Mouse (Mus musculus) hindbrain, embryonic 11.5 days (tissue): ENCODE measurements at regions not wholly inside any gene's neighbourhood (a gene's known extent, or its start where the extent isn't known, plus 50 kb on each side); places are given as distances from the start of the nearest gene placed in this dataset.

Experiments used
- ATAC-seq: fragments of 200-750 bp; cut with Nextera tagmentation; 2 replicates; pipeline ENCODE4 v1.8.0; 2017; ENCODE audit warnings: mild to moderate bottlenecking, moderate TSS enrichment, moderate library complexity; ENCODE audit not compliant: low FRiP score
- DNase-seq: peaks from one replicate; pipeline ENCODE4 v3.0.0-alpha.2; 2015; ENCODE audit warnings: low spot score
- H3K27ac ChIP-seq: fragments of 300-500 bp; sonication (generic); 2 replicates; pipeline ENCODE4 v1.5.1; 2014; ENCODE audit warnings: mild to moderate bottlenecking, low read depth, low read length
- H3K27me3 ChIP-seq: fragments of 300-500 bp; sonication (generic); 2 replicates; pipeline ENCODE4 v1.6.1; 2014; ENCODE audit warnings: mild to moderate bottlenecking, low read length, moderate library complexity, mixed read lengths; ENCODE audit not compliant: control insufficient read depth, insufficient read depth
- H3K36me3 ChIP-seq: fragments of 300-500 bp; sonication (generic); 2 replicates; pipeline ENCODE4 v1.6.1; 2014; ENCODE audit warnings: mild to moderate bottlenecking, low read length, moderate library complexity, mixed read lengths; ENCODE audit not compliant: control insufficient read depth, insufficient read depth
- H3K4me1 ChIP-seq: fragments of 300-500 bp; sonication (generic); replicated peaks from 2 replicates; pipeline ENCODE4 v1.6.1; 2014; ENCODE audit warnings: low read length, mixed read lengths; ENCODE audit not compliant: control insufficient read depth, insufficient read depth
- H3K4me2 ChIP-seq: fragments of 300-500 bp; sonication (generic); replicated peaks from 2 replicates; pipeline ENCODE4 v1.6.1; 2014; ENCODE audit warnings: mild to moderate bottlenecking, low read depth, low read length
- H3K4me3 ChIP-seq: fragments of 300-500 bp; sonication (generic); 2 replicates; pipeline ENCODE4 v1.5.1; 2014; ENCODE audit warnings: low read depth, low read length
- H3K9ac ChIP-seq: fragments of 300-500 bp; sonication (generic); 2 replicates; pipeline ENCODE4 v1.6.1; 2014; ENCODE audit warnings: low read depth, low read length
- H3K9me3 ChIP-seq: fragments of 300-500 bp; sonication (generic); 2 replicates; pipeline ENCODE4 v1.6.1; 2016; ENCODE audit warnings: low read length; ENCODE audit not compliant: control insufficient read depth
- whole genome bisulfite sequencing: fragments of 180-500 bp; shearing (Covaris S2); extraction: QIAGEN DNeasy Blood & Tissue Kit; methylation state at CpG from one replicate; pipeline ENCODE4 v1.1.7; 2014; 5-methylcytosine and 5-hydroxymethylcytosine counted together

DNA sequence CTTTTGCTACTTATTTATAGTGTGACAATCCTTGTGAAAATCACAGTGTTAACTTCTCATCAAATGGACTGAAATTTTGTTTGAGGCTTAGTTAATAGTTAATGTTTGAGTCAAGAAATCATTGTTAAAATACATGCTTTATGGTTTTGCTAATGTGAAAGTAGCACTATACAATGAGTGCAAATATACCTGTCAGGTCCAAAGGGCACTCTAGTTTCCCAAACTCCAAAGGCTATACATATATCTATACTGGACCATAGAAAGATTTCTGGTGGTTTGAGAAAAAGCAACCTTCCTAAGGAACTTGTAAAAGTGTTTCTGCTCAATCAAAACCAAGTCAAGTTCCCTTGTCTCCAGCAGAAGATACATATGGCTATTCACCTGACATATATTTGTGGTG is 258.3 kb upstream of the Dsel start:
- Histone ChIP-seq H3K4me1 (no peaks in the 10 kb centered on the region), H3K27ac (no peak overlapping the region)
- ATAC-seq = no peak

DNA sequence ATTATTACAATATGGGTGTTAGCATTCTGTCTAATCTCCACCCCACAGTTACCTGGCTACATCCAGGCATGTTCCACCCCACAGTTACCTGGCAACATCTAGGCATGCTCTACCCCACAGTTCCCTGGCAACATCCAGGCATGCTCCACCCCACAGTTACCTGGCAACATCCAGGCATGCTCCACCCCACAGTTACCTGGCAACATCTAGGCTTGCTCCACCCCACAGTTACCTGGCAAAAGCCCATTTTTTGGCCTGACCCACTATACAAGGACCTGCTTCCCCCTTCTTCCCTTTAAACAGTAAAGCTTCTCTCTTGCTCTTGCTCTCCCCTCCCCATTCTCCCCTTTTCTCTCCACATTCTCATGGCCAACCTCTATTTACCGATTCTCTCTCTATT is 238.7 kb upstream of the Dsel start:
- H3K4me2 ChIP-seq = no peak overlapping the region
- H3K27me3 ChIP-seq = no peaks in the 10 kb centered on the region
- H3K4me1 ChIP-seq = no peaks in the 10 kb centered on the region
- no peak overlapping the region for H3K27ac ChIP-seq
- H3K9ac ChIP-seq = no peak overlapping the region
- no peaks in the 10 kb centered on the region for H3K9me3 ChIP-seq
- DNase-seq (no peak), ATAC-seq (no peak)
- H3K4me3 ChIP-seq = no peak overlapping the region
- H3K36me3 ChIP-seq = no peaks in the 10 kb centered on the region
- WGBS = 70% methylated on average over 1 of the region's 1 CpGs

More for the DNA sequence above, 258.3 kb upstream of the Dsel start:
- Histone ChIP-seq H3K4me2 (no peak overlapping the region), H3K36me3 (no peaks in the 10 kb centered on the region), H3K9ac (no peak overlapping the region), H3K4me3 (no peak overlapping the region), H3K9me3 (no peaks in the 10 kb centered on the region), H3K27me3 (no peaks in the 10 kb centered on the region)
- DNase-seq = no peak

DNA sequence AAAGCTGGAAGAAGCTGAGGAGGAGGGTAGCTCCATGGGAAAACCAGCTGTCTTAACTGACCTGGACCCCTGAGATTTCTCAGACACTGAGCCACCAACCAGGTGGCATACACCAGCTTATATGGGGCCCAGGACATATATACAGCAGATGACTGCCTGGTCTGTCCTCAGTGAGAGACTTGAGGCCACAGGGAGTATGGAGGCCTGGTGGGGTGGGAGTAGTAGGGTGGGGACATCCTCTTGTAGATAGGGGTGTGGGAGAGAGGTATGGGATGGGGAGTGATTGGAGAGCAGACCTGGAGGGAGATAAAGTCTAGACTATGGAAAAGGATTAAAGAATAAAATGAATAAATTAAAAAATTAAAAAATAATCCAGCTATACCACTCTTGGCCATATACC is 195.2 kb upstream of the Dsel start:
- Histone ChIP-seq H3K9ac (no peak overlapping the region), H3K4me1 (no peaks in the 10 kb centered on the region), H3K27me3 (no peaks in the 10 kb centered on the region), H3K36me3 (no peaks in the 10 kb centered on the region), H3K4me2 (no peak overlapping the region), H3K9me3 (no peaks in the 10 kb centered on the region), H3K27ac (no peak overlapping the region), H3K4me3 (no peak overlapping the region)
- peak; percentile 40; the same call in 1 of the 2 replicates for ATAC-seq
- no peak for DNase-seq

DNA sequence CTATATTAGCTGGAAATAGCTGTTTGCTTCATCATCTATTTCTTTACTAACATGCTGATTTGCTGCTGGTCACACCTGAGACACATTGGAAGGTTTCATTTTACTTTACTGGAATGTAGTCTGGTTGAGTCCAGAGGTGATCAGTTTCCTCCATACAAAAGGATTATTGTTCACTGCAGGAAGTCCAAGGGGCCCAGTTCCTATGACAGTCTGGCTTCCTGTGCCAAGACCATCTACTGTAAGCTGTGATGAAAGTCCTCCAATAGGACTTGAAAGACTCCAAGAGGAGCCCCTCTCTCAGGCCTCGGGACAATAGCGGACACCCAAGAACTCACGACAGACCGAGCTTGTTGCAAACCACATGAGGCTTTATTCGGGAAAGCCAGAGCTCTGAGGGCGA is 189.2 kb upstream of the Dsel start:
- Histone ChIP-seq H3K36me3 (no peaks in the 10 kb centered on the region), H3K4me1 (no peaks in the 10 kb centered on the region), H3K27ac (no peak overlapping the region), H3K4me2 (no peak overlapping the region), H3K27me3 (no peaks in the 10 kb centered on the region), H3K9me3 (no peaks in the 10 kb centered on the region), H3K4me3 (no peak overlapping the region), H3K9ac (no peak overlapping the region)
- 85% methylated on average over 6 of the region's 6 CpGs for WGBS
- DNase-seq (no peak), ATAC-seq (no peak)

DNA sequence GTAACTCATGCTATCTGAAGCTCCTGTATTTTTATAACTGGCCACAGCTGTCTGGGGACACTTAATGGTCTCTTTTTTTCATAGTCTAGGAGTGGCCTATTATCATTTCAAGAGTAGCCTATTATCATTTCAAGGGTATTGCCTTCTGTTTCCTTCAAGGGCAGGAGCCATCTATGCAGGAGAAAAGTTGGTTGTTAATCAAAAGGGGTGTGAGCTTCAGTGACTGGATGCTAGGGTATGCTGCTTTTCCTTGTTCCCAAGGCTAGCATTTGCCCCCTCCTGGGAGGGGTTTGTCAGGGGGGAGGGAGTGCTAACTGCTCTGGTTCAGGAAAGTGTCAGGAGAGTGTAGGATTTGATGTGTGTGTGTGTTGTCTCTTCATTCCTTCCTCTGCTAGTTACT is 178.3 kb upstream of the Dsel start:
- Histone ChIP-seq H3K9ac (no peak overlapping the region), H3K4me3 (no peak overlapping the region), H3K4me2 (no peak overlapping the region)

DNA sequence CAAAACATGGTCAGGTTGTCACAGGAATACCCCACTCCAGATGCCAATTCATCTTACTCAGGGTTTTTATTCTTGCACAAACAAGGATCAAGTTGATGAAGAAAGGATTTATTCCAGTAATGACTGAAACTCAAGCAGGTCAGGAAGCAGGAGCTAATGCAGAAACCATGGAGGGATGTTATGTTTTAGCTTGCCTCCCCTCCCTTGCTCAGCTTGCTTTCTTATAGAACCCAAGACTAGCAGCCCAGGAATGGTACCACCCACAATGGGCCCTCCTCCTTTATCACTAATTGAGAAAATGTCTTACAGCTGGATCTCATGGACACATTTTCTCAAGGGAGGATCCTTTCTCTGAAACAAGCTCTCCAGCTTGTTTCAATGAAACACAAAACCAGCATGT is 175.2 kb upstream of the Dsel start:
- no peaks in the 10 kb centered on the region for H3K9me3 ChIP-seq
- DNase-seq = no peak
- H3K36me3 ChIP-seq = no peaks in the 10 kb centered on the region
- no peak for ATAC-seq
- H3K4me2 ChIP-seq = no peak overlapping the region
- H3K9ac ChIP-seq = no peak overlapping the region
- H3K4me3 ChIP-seq = no peak overlapping the region
- H3K27me3 ChIP-seq = no peaks in the 10 kb centered on the region
- H3K27ac ChIP-seq = no peak overlapping the region
- no peaks in the 10 kb centered on the region for H3K4me1 ChIP-seq

More for the DNA sequence above, 178.3 kb upstream of the Dsel start:
- ATAC-seq = no peak
- Histone ChIP-seq H3K27ac (no peak overlapping the region), H3K4me1 (no peaks in the 10 kb centered on the region), H3K27me3 (no peaks in the 10 kb centered on the region), H3K36me3 (no peaks in the 10 kb centered on the region), H3K9me3 (no peaks in the 10 kb centered on the region)
- DNase-seq = no peak

DNA sequence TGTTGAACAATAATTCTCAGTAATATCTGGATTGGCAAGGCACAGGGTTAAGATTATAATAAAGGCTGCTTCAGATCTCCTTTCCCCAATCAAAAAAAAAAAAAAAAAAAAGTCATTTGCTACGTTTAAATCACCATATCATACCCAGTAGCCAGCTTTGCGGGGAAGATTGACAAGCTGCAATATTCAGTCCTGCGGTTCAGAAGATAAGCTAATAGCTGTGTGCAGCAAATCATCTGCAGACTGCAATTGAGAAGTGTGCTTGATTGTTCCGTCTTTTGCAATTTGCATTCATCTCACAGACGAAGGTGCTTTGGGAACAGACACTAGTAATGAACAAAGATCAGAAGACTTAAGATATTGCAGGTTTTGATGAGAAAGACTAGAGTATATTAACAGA is 163.8 kb upstream of the Dsel start:
- no peak overlapping the region for H3K27ac ChIP-seq
- no peaks in the 10 kb centered on the region for H3K36me3 ChIP-seq
- ATAC-seq (no peak), DNase-seq (peak; percentile 2)
- no peaks in the 10 kb centered on the region for H3K4me1 ChIP-seq
- H3K27me3 ChIP-seq = no peaks in the 10 kb centered on the region
- H3K9ac ChIP-seq = no peak overlapping the region
- WGBS = 76% methylated on average over 5 of the region's 5 CpGs
- no peaks in the 10 kb centered on the region for H3K9me3 ChIP-seq
- no peak overlapping the region for H3K4me2 ChIP-seq
- H3K4me3 ChIP-seq = no peak overlapping the region
